Mouse (Mus musculus) heart, embryonic 13.5 days (tissue): ENCODE measurements around the gene Gm44579. TPM values are rescaled to one million over a fixed set of nuclear protein-coding genes. Genes with fewer than 3 reads are reported as not detected.
A peak's percentile ranks its signal among the peaks of the same experiment; 100 is the strongest.

Source experiments
- ATAC-seq: fragments of 200-750 bp; cut with Nextera tagmentation; 2 replicates; pipeline ENCODE4 v1.8.0; 2017; ENCODE audit warnings: moderate TSS enrichment; ENCODE audit not compliant: insufficient number of reproducible peaks, low FRiP score, low TSS enrichment; ENCODE audit errors: extremely low read depth
- H3K27ac ChIP-seq: fragments of 300-500 bp; sonication (generic); replicated peaks from 2 replicates; pipeline ENCODE4 v1.5.1; 2015; ENCODE audit warnings: moderate library complexity, mild to moderate bottlenecking, inconsistent platforms
- H3K27me3 ChIP-seq: fragments of 300-500 bp; sonication (generic); replicated peaks from 2 replicates; pipeline ENCODE4 v1.6.1; 2015; ENCODE audit warnings: mild to moderate bottlenecking, inconsistent platforms
- H3K36me3 ChIP-seq: fragments of 300-500 bp; sonication (generic); 2 replicates; pipeline ENCODE4 v1.6.1; 2015; ENCODE audit warnings: mild to moderate bottlenecking, inconsistent platforms
- H3K4me1 ChIP-seq: fragments of 300-500 bp; sonication (generic); 2 replicates; pipeline ENCODE4 v1.6.1; 2015; ENCODE audit warnings: inconsistent platforms
- H3K4me2 ChIP-seq: fragments of 300-500 bp; sonication (generic); 2 replicates; pipeline ENCODE4 v1.6.1; 2015; ENCODE audit warnings: inconsistent platforms, mild to moderate bottlenecking, moderate library complexity
- H3K4me3 ChIP-seq: fragments of 300-500 bp; sonication (generic); 2 replicates; pipeline ENCODE4 v1.5.1; 2015; ENCODE audit warnings: moderate library complexity, mild to moderate bottlenecking, inconsistent platforms
- H3K9ac ChIP-seq: fragments of 300-500 bp; sonication (generic); 2 replicates; pipeline ENCODE4 v1.6.1; 2015; ENCODE audit warnings: inconsistent platforms, mild to moderate bottlenecking, moderate library complexity
- H3K9me3 ChIP-seq: fragments of 300-500 bp; sonication (generic); 2 replicates; pipeline ENCODE4 v1.6.1; 2016; ENCODE audit warnings: inconsistent platforms
- WGBS: fragments of 180-500 bp; shearing (Covaris S2); methylation state at CpG from one replicate; pipeline ENCODE4 v1.1.7; 2015; ENCODE audit warnings: mixed read lengths; 5-methylcytosine and 5-hydroxymethylcytosine counted together
- polyA plus RNA-seq: library from polyadenylated mRNA; unstranded; fragments of >200 nt; fragmentation: Nextera tagmentation; extraction: Ambion mirVana; gene quantifications from 2 replicates; pipeline ENCODE4 v1.2.1, GENCODE M21; 2015

Gene Gm44579
- polyA plus RNA-seq, 1 experiment from 2014 or later = not detected

DNA sequence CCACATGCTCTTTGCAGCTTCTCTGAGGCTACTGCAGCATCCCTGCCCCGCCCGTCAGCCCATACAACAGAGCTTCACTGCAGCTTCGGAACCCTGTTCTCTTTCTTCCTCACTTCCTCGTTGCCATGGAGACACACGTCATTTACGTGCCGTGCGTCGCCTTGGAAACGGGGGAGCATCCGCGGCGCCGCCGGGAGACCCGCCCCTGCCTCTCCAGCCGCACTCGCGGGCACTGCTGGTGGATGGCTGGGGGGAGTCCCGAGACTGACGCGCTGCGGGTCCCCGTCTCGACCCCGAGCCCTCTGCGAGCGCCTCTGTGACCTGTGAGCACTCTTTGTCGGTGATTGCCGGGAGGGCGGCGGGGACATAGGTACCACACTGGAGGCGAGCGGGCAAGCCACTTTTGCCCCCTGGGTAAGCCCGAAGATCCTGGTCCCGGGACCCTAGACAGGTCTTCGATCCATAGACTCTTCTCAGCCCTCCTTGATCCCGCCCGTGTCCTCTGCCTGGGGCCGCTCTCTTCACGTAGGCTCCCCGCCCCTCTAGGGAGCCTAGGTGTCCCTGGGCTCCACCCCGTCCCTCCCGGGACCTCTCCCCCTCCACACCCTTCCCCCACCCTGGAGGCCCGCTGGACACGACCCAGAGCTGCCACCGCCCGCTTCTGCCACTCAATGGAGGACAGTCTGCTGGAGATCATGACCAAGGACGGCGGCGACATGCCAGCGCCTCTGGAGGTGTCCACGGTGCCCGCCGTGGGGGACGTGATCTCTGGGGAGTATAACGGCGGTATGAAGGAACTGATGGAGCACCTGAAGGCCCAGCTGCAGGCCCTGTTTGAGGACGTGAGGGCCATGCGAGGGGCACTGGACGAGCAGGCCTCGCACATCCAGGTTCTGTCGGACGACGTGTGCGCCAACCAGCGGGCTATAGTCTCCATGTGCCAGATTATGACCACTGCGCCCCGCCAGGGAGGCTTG lies 52.8 kb downstream of the Gm44579 start:
- Histone ChIP-seq H3K9ac (peak overlapping the region; percentile 75), H3K36me3 (no peaks in the 10 kb centered on the region), H3K4me2 (peak overlapping the region; percentile 84), H3K27me3 (peaks cover 87% of the 10 kb centered on the region), H3K4me3 (peak overlapping the region; percentile 59), H3K4me1 (peaks cover 25% of the 10 kb centered on the region), H3K27ac (no peak overlapping the region), H3K9me3 (no peaks in the 10 kb centered on the region)
- WGBS = 2% methylated on average over 69 of the region's 69 CpGs
- peak; percentile 67; the same call in 1 of the 2 replicates for ATAC-seq

DNA sequence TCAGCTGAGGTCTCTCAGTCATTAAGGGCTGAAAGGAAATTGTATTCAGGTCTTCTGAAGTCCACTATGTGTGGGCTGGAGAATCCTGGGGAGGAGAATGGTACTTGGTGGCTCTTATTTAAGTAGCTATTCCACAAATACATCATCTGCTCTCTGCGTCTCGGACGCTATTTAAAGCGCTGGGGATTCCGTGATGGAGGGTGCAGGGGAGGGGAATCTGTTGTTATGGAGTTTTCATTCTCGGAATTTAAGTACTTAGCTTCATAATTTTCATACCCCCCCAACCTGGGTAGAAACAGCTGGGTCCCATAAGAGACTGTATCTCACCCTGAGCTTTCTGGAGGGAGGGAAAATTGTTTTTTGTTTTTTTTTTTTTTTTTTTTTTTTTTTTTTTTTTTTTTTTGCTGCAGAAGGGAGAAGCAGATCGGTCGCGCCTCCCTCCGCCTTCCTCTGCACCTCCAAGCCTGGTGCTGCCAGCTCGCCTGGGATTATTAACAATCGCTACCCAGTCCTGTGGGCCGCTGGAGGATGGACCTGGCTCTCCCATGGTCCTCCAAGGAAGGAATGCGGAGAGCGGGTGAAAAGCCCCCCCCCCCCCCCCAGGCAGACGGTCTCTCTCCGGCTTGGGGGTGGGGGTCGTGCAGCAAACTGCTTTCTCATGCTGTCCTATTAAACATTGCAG lies 53.7 kb downstream of the Gm44579 start, which contains the start of gene Ccdc184:
Ccdc184 (plus strand) TSS at position 196 of the 682 bp plus-strand sequence.
- Histone ChIP-seq H3K4me2 (peak within 1 kb of the TSS; percentile 84), H3K9ac (peak within 1 kb of the TSS; percentile 75), H3K4me3 (peak within 1 kb of the TSS; percentile 59), H3K36me3 (no peaks in the 10 kb centered on the region), H3K4me1 (peaks cover 33% of the 10 kb centered on the region), H3K27ac (no peak within 1 kb of the TSS), H3K27me3 (peaks cover 79% of the 10 kb centered on the region), H3K9me3 (no peaks in the 10 kb centered on the region)
- 2% methylated on average over 18 of the region's 18 CpGs for WGBS
- no peak for ATAC-seq

DNA sequence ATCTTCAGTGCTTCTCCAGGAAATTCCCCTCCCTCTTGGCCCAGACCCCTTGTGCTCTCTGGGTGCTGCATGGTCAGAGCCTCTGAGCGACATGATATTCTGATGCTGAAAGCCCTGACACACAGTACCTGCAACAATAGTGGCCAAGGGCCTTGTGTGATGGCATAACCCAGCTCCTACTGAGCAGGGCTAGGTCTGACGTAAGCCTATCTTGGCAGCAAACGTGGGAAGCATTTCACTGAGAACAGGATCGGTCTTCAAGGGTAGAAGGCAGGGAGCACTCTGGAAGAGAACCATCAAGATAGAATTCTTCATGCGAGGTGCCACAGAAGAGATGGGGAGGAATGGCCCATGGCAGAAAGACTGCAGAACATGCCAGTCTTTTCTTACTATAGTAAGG lies 55.3 kb downstream of the Gm44579 start, which contains the start of gene Asb8:
Asb8 (minus strand) TSS at position 101 of the 400 bp plus-strand sequence.
- Histone ChIP-seq H3K27ac (no peak within 1 kb of the TSS), H3K36me3 (no peaks in the 10 kb centered on the region), H3K9ac (no peak within 1 kb of the TSS), H3K4me3 (no peak within 1 kb of the TSS), H3K4me1 (peaks cover 34% of the 10 kb centered on the region), H3K27me3 (peaks cover 64% of the 10 kb centered on the region), H3K4me2 (no peak within 1 kb of the TSS), H3K9me3 (no peaks in the 10 kb centered on the region)
- 68% methylated on average over 5 of the region's 5 CpGs for WGBS
- ATAC-seq = no peak

DNA sequence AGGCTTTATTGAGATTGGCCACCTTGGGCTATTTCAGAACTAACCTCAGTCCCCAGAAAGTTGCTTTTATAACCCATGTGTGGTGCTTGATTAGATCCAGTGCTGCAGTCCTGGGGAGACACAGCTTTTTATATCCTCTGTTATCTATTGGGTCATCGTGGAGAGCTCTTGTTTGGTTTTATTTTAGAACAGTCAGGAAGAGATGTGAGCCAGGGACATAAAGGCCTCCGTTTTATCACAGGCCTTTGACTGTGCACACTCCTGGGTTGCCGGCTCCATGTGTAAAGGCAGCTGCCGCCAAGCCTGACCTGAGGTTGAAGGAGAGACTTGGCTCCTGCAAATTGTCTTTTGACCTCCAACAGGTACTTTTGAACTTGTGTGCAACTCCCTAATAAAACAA lies 58.2 kb downstream of the Gm44579 start:
- Histone ChIP-seq H3K27me3 (peaks cover 34% of the 10 kb centered on the region), H3K4me2 (no peak overlapping the region), H3K9ac (peak overlapping the region; percentile 8; the same call in 1 of the 2 replicates), H3K27ac (peak overlapping the region; percentile 54; the same call in 1 of the 2 replicates), H3K9me3 (no peaks in the 10 kb centered on the region), H3K4me3 (no peak overlapping the region), H3K36me3 (no peaks in the 10 kb centered on the region), H3K4me1 (peaks cover 22% of the 10 kb centered on the region)
- WGBS = 23% methylated on average over 4 of the region's 4 CpGs
- no peak for ATAC-seq

DNA sequence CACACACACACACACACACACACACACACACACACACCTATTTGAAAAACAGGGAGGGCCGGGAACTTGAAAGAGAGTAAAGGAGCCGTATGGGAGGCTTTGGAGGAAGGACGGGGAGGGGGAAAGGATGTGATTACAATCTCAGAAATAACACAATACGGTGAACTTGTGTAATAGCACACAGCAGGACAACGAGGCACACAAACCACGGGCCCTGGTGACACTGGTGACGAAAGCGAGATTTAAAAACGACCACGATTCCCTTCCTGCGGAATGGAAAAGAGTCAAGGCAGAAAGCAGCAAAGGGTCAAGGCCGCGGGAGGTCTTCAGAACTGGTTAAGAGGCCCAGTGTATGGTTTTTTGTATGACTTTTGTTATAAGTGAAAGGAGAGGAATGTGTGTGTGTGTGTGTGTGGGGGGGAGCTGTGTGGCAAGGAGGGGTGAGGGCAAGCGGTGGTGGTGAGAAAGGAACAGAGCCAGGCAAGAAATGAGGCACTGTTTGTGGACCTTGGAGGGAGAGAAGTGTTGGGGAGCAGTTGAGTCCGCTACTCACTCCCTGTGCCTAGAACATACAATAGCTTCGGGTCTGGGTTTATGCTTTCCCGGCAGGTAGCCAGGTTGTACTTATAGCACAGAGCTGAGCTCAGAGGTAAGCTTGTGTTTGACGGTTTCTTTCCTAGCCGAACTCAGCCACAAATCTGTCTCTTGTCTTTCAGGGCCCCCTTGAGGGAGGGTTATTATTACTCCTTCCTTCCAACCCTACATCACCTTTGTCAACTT lies 59.6 kb downstream of the Gm44579 start:
- no peaks in the 10 kb centered on the region for H3K9me3 ChIP-seq
- H3K4me2 ChIP-seq = no peak overlapping the region
- H3K27ac ChIP-seq = no peak overlapping the region
- H3K9ac ChIP-seq = no peak overlapping the region
- H3K4me1 ChIP-seq = peaks cover 10% of the 10 kb centered on the region
- 71% methylated on average over 19 of the region's 19 CpGs for WGBS
- H3K4me3 ChIP-seq = no peak overlapping the region
- no peak for ATAC-seq
- H3K27me3 ChIP-seq = peaks cover 21% of the 10 kb centered on the region
- H3K36me3 ChIP-seq = no peaks in the 10 kb centered on the region

DNA sequence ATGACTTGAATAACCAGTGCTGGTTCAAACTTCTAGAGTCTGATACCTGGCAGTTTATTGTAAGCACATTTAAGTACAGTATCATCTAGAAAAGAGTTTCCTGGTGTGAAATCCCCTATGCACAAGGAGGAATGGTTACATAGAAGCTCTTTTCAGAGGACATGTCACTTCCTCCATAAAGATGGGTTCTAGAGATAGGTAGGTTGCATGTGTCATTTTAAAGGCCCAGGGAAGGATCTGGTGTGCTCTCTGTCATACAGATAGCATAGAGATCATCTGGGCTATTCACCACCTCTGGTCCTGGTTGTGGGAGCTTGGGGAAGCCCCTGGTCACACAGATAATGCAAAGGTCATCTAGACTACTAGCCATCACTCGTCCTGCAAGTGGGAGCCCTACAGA lies 63.5 kb downstream of the Gm44579 start:
- Histone ChIP-seq H3K27me3 (no peaks in the 10 kb centered on the region), H3K9me3 (no peaks in the 10 kb centered on the region), H3K9ac (no peak overlapping the region), H3K4me1 (peaks cover 2% of the 10 kb centered on the region), H3K4me3 (no peak overlapping the region), H3K27ac (no peak overlapping the region), H3K36me3 (no peaks in the 10 kb centered on the region), H3K4me2 (no peak overlapping the region)
- no peak for ATAC-seq
- WGBS = 40% methylated on average over 1 of the region's 1 CpGs

DNA sequence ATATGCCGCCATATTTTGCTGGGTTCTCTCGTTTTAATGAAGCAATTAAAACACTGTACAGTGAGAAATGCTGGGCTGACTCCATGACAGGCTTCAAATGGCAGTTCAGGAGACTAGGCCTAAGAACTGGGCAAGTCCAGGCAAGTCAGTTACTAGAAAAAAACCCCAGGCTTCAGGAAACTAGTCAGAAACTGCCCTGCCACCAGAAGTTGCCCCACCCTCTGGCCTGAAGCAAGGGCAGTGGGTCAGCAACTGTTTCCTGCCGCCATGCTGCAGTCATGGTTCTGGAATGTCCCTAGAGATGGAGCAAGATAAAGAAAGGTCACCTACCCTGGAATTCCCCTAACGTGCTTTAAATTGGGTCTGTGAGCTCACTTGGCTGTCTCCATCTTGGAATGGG lies 64.8 kb downstream of the Gm44579 start:
- no peaks in the 10 kb centered on the region for H3K9me3 ChIP-seq
- H3K4me3 ChIP-seq = no peak overlapping the region
- no peaks in the 10 kb centered on the region for H3K4me1 ChIP-seq
- no peaks in the 10 kb centered on the region for H3K27me3 ChIP-seq
- H3K27ac ChIP-seq = no peak overlapping the region
- ATAC-seq = no peak
- no peaks in the 10 kb centered on the region for H3K36me3 ChIP-seq
- H3K4me2 ChIP-seq = no peak overlapping the region
- WGBS = 53% methylated on average over 4 of the region's 4 CpGs
- no peak overlapping the region for H3K9ac ChIP-seq

DNA sequence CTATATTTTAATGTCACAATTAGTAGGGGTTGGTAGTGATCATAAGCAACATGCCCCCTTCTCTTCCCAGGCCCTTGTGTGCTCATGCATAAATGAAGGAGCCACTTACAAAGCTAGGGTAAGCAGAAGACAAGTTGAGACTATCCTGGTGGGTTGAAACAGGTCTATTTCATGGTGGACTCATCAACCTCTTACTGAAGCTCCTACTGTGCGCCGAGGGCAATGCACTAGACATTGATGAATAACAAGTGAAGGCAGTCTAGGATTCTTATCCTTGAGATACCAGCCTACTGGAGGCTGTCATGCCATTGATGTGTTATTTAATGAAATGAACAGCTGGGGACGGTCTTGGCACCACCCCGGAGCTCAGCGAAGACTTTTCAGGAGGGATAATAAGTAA lies 65.5 kb downstream of the Gm44579 start:
- Histone ChIP-seq H3K9ac (no peak overlapping the region), H3K9me3 (no peaks in the 10 kb centered on the region), H3K4me2 (no peak overlapping the region), H3K4me1 (no peaks in the 10 kb centered on the region), H3K27me3 (no peaks in the 10 kb centered on the region), H3K27ac (no peak overlapping the region), H3K4me3 (no peak overlapping the region), H3K36me3 (no peaks in the 10 kb centered on the region)
- 80% methylated on average over 5 of the region's 5 CpGs for WGBS
- no peak for ATAC-seq

DNA sequence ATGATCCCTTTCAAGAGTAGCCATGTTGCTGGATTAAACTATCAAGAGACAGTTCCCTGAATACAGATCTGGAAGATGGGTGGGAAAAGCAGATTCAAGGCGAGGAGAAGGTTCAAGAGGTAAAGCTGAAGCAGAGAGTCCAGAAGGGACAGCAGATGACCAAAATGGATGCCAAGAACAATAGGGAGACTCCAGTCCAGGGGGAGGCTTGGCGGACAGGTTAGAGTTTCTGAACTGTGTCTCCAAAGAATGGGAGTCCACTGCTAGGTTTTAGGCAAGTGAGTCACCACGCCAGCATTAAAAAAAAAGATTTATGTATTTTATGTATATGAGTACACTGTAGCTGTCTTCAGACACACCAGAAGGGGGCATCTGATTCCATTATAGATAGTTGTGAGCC lies 66.1 kb downstream of the Gm44579 start:
- H3K27me3 ChIP-seq = no peaks in the 10 kb centered on the region
- H3K9me3 ChIP-seq = no peaks in the 10 kb centered on the region
- no peak overlapping the region for H3K4me2 ChIP-seq
- peaks cover 4% of the 10 kb centered on the region; the same call in 1 of the 2 replicates for H3K4me1 ChIP-seq
- H3K27ac ChIP-seq = no peak overlapping the region
- H3K36me3 ChIP-seq = no peaks in the 10 kb centered on the region
- H3K9ac ChIP-seq = no peak overlapping the region
- H3K4me3 ChIP-seq = no peak overlapping the region
- 74% methylated on average over 3 of the region's 3 CpGs for WGBS
- ATAC-seq = no peak

DNA sequence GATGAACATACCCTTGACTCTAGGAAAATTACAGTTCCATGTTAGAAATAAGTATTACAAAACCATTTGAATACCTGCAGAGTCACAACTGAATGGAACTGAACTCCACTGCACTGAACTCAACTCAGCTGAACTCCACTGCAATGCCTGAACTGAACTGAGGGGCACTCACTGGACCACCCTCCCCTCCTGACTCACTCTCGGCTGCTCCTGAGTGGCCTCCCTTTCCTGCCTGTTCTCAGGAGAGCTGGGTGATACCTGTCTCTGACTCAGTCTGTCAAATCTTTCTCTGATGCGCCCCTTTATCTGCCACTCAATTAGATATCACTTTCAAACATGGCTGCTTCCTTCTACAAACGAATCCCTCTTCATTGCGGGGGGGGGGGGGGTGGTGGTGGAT lies 66.6 kb downstream of the Gm44579 start:
- no peak overlapping the region for H3K27ac ChIP-seq
- no peak overlapping the region for H3K4me3 ChIP-seq
- 52% methylated on average over 4 of the region's 4 CpGs for WGBS
- no peak overlapping the region for H3K9ac ChIP-seq
- H3K36me3 ChIP-seq = no peaks in the 10 kb centered on the region
- no peak for ATAC-seq
- H3K9me3 ChIP-seq = no peaks in the 10 kb centered on the region
- peaks cover 5% of the 10 kb centered on the region; the same call in 1 of the 2 replicates for H3K4me1 ChIP-seq
- H3K4me2 ChIP-seq = no peak overlapping the region
- H3K27me3 ChIP-seq = no peaks in the 10 kb centered on the region

DNA sequence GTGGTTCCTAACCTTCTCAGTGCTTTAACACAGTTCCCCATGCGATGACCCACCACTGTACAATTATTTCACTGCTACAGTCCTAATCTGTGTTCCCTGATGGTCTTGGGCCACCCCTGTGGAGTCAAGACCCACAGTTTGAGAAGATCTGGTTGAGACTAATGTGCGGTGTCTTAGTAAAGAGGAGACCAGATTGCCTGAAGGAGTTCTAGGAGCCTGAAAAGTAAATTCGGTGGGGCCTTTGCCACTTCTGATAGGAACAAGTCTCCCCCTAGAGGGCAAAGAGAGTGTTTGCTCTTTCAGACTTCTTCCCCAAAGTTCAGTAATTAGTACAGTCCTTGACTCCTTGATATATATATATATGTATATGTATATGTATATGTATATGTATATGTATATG lies 67.2 kb downstream of the Gm44579 start:
- H3K27ac ChIP-seq = no peak overlapping the region
- peaks cover 7% of the 10 kb centered on the region; the same call in 1 of the 2 replicates for H3K4me1 ChIP-seq
- H3K9me3 ChIP-seq = no peaks in the 10 kb centered on the region
- 30% methylated on average over 3 of the region's 3 CpGs for WGBS
- no peak overlapping the region for H3K4me3 ChIP-seq
- no peak for ATAC-seq
- H3K36me3 ChIP-seq = no peaks in the 10 kb centered on the region
- H3K27me3 ChIP-seq = no peaks in the 10 kb centered on the region
- H3K4me2 ChIP-seq = no peak overlapping the region
- H3K9ac ChIP-seq = peak overlapping the region; percentile 56; the same call in 1 of the 2 replicates
